Mouse (Mus musculus) adrenal gland, postnatal 36 days (tissue): Measurements from ENCODE around the gene D630036H23Rik. TPM values are rescaled to one million over a fixed set of nuclear protein-coding genes. Genes with fewer than 3 reads are reported as not detected.
"Not testable (repeated sequence)": the region's sequence is repeated elsewhere in the genome, so short reads cannot be mapped to it uniquely, and the experiment has no call there.

ENCODE experiments used
- DNase-seq, 2 experiments: peaks; one replicate each; pipeline ENCODE4 v3.0.0; 2021; ENCODE audit warnings: mixed read lengths in 1 of 2
- long read RNA-seq, 2 experiments: library from polyadenylated mRNA; stranded (forward); transcript quantifications; one replicate each; pipeline ENCODE4 v2.0.0; 2021; ENCODE audit warnings: borderline sequencing depth in 2 of 2
- total RNA-seq, 2 experiments: library from RNA; stranded (reverse); gene quantifications; 2 replicates each; pipeline ENCODE4 v1.2.3; 2021

Gene D630036H23Rik
- total RNA-seq, result 1 to 10 TPM; 1.3 to 2.0 TPM
- long read RNA-seq, experiment 1, transcript D630036H23Rik-201 (1 exons, 940 nt), result major isoform, 6 of 6 reads
- long read RNA-seq, experiment 1, partial matches to known transcripts, result 0 of 6 reads
- long read RNA-seq, experiment 1, other reads (novel, unspliced or antisense), result 0 of 6 reads
- long read RNA-seq, experiment 2, result 0 reads

DNA sequence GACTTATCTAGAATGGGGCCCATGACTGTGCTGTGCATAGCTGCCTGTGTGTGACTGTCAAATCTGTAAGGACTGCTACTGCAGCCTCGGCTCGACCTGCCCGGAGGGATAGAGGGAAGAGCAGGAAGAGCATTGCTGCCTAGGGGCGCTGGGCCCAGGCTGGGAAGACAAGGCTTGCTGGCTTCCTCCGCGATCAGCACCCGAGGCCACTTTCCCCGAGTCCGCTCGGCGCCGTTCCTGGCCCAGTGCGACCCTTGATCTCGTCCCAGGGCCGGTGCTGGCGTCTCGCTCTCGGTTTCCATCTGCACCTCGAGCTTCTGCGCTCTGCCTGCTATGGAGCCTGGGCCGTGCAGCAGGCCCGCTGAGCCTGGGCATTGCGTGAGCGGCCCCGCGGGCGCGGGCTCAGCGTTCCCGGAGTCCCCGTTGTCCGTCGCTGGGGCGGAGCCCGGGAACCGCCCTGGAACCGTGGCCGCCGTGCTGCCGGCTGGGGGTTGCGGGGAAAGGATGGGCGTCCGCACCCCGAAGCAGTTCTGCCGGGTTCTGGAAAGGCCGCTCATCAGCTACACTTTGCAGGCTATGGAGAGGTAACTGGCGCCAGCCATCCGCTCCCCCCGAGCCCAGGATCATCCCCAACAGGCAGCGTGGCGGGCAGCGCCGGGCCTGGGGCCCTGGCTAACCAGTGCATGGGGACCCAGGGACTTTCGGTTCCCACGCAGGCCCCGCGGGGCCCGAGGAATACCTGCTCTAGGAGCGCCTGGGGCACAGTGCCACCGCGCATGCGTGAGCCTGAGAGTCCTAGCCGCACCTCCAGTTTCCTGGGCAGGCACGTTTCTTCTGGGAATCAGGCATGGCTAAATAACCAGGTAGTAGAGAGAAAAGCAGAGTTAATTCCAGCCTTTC, at the start of gene D630036H23Rik, which contains the start of gene Ispd:
Gene D630036H23Rik, minus strand, starts transcription at position 741 of the 900 bp plus-strand sequence.
Gene Ispd, plus strand, starts transcription at position 10 of the 900 bp plus-strand sequence.
- peak; percentile 92 to 94 for DNase-seq

DNA sequence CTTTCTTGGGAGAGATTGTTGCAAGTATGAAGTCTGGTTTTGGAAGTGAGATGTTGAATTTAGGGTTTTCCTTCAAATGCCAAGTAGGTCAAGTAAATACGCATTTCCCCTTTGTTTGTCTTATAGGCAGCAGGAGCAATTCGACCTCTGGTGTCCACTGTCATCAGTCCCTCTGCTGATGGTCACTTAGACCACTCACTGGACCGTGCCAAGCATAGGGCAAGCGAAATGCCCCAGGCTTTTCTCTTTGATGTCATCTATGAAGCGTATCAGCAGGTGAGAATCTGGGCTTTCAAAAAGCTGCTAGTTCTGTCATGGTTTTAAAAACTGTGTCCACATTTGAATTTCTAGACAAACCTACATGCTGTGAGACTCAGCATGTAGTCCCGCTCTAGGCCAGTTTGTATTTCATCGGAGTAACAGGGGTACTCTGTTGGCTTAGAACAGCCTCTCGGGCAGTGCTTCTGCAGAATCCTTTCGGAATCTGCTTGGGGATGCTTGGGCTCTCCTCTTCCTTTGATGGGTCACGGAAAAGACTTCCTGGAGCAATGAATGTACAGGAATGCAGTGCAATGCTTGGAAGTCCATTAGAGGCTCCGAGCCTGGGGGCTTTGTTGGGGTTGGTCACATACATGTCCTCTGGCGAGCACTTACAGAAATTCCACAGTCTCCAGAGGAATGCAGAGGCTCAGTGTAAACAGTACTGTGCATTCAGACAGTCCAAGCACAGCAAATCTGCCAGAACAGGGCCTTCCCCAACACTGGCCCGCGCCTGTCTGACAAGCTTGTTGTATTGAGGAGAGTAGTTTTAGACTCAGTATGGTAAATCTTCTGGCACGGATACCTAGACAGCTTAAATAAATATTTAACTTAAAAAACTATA, 44.4 kb upstream of the D630036H23Rik start:
- no peak for DNase-seq

- DNase-seq, result no peak
These were observed 43.3 kb upstream of the D630036H23Rik start for GRCm38 (mm10) chr12:36425258-36425657.

DNA sequence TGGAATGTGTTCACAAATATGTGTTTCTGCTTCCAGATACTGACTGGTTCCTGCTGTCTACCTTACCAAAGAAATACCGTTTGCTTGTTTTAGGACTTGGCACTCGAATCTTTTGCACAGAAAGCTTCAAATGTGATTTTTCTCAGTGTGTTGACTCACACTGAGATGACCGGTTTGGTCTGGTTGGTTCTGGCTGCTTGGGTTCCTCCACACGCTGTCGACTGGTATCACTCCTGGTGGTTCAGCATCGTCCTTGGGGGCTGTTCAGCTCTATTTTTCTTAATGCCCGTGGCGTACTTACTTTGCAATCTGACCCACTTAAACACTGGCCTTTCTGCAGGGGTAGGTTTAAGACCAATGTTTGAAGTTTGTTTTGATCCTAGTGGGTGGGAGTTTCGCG, 41.7 kb upstream of the D630036H23Rik start:
- peak; percentile 6 to 8 for DNase-seq

GRCm38 (mm10) chr12:36395115-36395514, 13.1 kb upstream of the D630036H23Rik start:
- DNase-seq, result no peak

DNA sequence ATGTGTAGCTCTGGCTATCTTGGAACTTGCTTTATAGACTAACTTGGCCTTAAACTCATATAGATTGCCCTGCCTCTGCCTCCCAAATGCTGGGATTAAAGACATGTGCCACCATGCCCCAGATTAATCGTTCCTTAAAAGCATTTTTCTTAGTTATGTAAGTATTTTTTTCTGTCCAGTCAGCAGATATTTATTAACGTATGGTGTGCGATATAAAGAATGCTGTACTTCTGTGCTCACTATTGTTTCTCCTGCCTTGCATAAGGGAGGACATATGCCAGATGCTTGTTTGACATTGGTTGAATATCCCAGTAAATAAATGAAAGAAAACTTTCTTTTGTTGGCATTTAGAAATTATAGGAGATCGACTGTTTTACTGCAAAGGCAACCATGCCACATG, 5.0 kb upstream of the D630036H23Rik start:
- no peak for DNase-seq

GRCm38 (mm10) chr12:36385386-36385785, 3.4 kb upstream of the D630036H23Rik start:
- no peak for DNase-seq

- DNase-seq, result no peak
These were observed 1.2 kb downstream of the D630036H23Rik start for GRCm38 (mm10) chr12:36380806-36381205.

DNA sequence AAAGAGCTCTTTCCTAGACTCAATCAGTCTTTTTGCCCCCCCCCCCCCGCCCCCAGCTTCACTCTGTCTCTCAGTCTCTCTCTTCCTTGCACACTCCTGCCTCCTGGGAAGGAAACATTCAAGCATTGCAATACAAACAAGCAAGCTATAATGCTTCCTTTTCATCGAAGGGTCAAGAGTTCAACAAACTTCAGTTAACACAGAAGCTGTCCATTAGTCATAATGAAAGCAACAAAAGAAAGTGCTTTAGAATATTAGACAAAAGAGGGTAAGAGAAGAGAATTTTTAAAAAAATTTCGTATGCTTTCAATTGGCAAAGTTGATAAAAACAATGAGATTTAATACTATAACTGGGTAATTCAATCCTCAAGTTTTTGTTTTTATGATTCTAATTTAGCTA, 1.7 kb downstream of the D630036H23Rik start:
- DNase-seq, result no peak

- DNase-seq, result not testable (repeated sequence)
These were observed 5.6 kb downstream of the D630036H23Rik start for GRCm38 (mm10) chr12:36376391-36376790.

- peak in 1 of 2 experiments; percentile 12 for DNase-seq
These were observed 8.6 kb downstream of the D630036H23Rik start for GRCm38 (mm10) chr12:36373237-36373998.

DNA sequence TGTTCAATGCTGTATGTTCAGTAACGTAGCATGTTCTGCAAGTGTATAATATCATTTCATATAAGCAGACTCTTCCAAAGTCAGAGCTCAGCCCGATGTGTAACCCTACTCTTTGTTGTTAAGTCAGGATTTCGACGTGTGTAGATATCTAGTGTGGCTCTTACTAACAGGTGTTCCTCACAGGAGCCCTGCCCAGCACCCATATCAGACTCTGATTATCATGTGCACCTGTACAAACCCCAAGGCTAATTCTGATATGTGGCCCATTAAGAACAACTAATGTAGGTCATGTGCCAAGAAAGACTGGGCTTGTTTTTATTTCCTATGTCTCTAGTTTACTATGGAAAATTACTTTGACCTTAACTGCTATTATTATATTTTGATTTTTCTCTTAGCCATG, 18.0 kb downstream of the D630036H23Rik start:
- DNase-seq, result no peak

- no peak for DNase-seq
These were observed 21.3 kb downstream of the D630036H23Rik start for GRCm38 (mm10) chr12:36360693-36361092.

- no peak for DNase-seq
These were observed 21.9 kb downstream of the D630036H23Rik start for GRCm38 (mm10) chr12:36360064-36360463.

GRCm38 (mm10) chr12:36344131-36344530, 37.9 kb downstream of the D630036H23Rik start:
- DNase-seq, result no peak

GRCm38 (mm10) chr12:36333837-36334281, 48.1 kb downstream of the D630036H23Rik start:
- no peak for DNase-seq

DNA sequence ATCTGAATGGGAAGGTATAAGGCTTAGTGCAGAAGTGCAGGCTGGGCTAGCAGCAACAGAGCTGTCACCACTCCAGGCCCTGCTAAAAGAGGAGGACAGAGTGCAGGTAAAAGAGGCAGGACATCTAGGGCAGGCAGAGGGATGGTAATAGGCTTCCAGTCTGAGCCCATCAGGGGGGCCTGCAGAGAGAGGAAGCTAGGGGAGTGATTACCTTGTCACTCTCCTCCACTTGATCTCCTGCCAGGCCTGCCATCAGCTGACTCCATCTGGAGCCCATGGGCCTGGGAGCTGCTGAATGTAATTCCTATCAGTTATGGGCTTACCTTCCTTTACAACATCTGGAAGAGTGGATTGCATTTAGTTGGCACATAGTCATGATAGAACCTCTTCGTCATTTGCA, 49.3 kb downstream of the D630036H23Rik start:
- DNase-seq, result no peak
